Mouse (Mus musculus) MEL (cell line): Measurements from ENCODE around the gene Ms4a7.

Experiments
- EP300 ChIP-seq, 2 experiments: IDR thresholded peaks; 2 replicates each; pipeline ENCODE4 v1.6.1; 2011; ENCODE audit warnings: improper control_type of control experiment in 2 of 2, low read length in 2 of 2, low read depth in 1 of 2, mild to moderate bottlenecking in 1 of 2
- ETS1 ChIP-seq: IDR thresholded peaks from 2 replicates; pipeline ENCODE4 v1.6.1; 2012; ENCODE audit warnings: low read depth, mild to moderate bottlenecking, inconsistent platforms, low read length, improper control_type of control experiment, moderate library complexity
- KAT2A ChIP-seq: conservative IDR thresholded peaks from 2 replicates; pipeline ENCODE4 v1.6.1; 2012; ENCODE audit warnings: low read depth, low read length, improper control_type of control experiment, inconsistent platforms
- USF1 ChIP-seq: IDR thresholded peaks from 2 replicates; pipeline ENCODE4 v1.6.1; 2014; ENCODE audit warnings: low read depth, mild to moderate bottlenecking, inconsistent platforms, low read length, improper control_type of control experiment, moderate library complexity

- no peak for TF ChIP-seq KAT2A
- no peak for TF ChIP-seq ETS1
- TF ChIP-seq EP300 (IDR thresholded peaks at IDR 0.05; ENCODE audit: low read depth in 1 of 2, low read length in 2 of 2), result no peak
- TF ChIP-seq USF1, result no peak
These were observed 15.9 kb upstream of the Ms4a7 start for GRCm38 (mm10) chr19:11351878-11352277.
